Mouse (Mus musculus): ENCODE data around the gene Gramd4. TPM values are rescaled to one million over a fixed set of nuclear protein-coding genes. Genes with fewer than 3 reads are reported as not detected.
A peak's percentile ranks its signal among the peaks of the same experiment; 100 is the strongest.
"Not testable (repeated sequence)": the region's sequence is repeated elsewhere in the genome, so short reads cannot be mapped to it uniquely, and the experiment has no call there.

Gramd4 gene
- polyA plus RNA-seq, 1 experiment = 15.0 TPM

- Histone ChIP-seq H3K27me3 (ENCODE audit: control insufficient read depth, insufficient read depth, insufficient read length) (no peaks in the 10 kb centered on the region), H3K4me2 (ENCODE audit: low read depth) (no peak overlapping the region), H3K4me3 (no peak overlapping the region), H3K36me3 (ENCODE audit: control insufficient read depth, insufficient read depth) (no peaks in the 10 kb centered on the region), H3ac (ENCODE audit: control insufficient read depth, insufficient read length) (no peak overlapping the region), H3K79me2 (ENCODE audit: control insufficient read depth, insufficient read depth) (no peaks in the 10 kb centered on the region)
- TF ChIP-seq E2F4 (IDR thresholded peaks at IDR 0.05; ENCODE audit: insufficient read depth) (no peak), POLR2A (IDR thresholded peaks at IDR 0.05; ENCODE audit: insufficient read length, low read depth) (no peak), TCF3 (IDR thresholded peaks at IDR 0.05; ENCODE audit: insufficient read length, low read depth) (no peak), TCF12 (IDR thresholded peaks at IDR 0.05; ENCODE audit: insufficient read depth, poor library complexity, severe bottlenecking) (no peak), SRF (IDR thresholded peaks at IDR 0.05; ENCODE audit: control insufficient read depth, insufficient read length, low read depth) (no peak), MYOD1 (IDR thresholded peaks at IDR 0.05; ENCODE audit: control insufficient read depth in 1 of 3, insufficient read length in 2 of 3, low read depth in 2 of 3) (no peak), POLR2AphosphoS2 (IDR thresholded peaks at IDR 0.05; ENCODE audit: insufficient read length, low read depth) (no peak), MAX (IDR thresholded peaks at IDR 0.05; ENCODE audit: low read depth) (no peak), CEBPB (IDR thresholded peaks at IDR 0.05; ENCODE audit: insufficient read depth, poor library complexity, severe bottlenecking) (no peak), MYOG (IDR thresholded peaks at IDR 0.05; ENCODE audit: control insufficient read depth in 1 of 3, insufficient read depth in 1 of 3, insufficient read length in 2 of 3, low read depth in 2 of 3) (no peak), USF1 (IDR thresholded peaks at IDR 0.05; ENCODE audit: low read depth) (no peak), REST (IDR thresholded peaks at IDR 0.05; ENCODE audit: insufficient read depth, insufficient read length) (no peak)
Measured at GRCm38 (mm10) chr15:86159719-86160118, 102.2 kb downstream of the Gramd4 start.

GRCm38 (mm10) chr15:86160906-86161305, 103.4 kb downstream of the Gramd4 start:
- Histone ChIP-seq H3K27me3 (ENCODE audit: control insufficient read depth, insufficient read depth, insufficient read length) (no peaks in the 10 kb centered on the region), H3K79me2 (ENCODE audit: control insufficient read depth, insufficient read depth) (no peaks in the 10 kb centered on the region), H3K36me3 (ENCODE audit: control insufficient read depth, insufficient read depth) (no peaks in the 10 kb centered on the region), H3ac (ENCODE audit: control insufficient read depth, insufficient read length) (no peak overlapping the region), H3K4me3 (no peak overlapping the region), H3K4me2 (ENCODE audit: low read depth) (no peak overlapping the region)
- TF ChIP-seq SRF (IDR thresholded peaks at IDR 0.05; ENCODE audit: control insufficient read depth, insufficient read length, low read depth) = no peak
- no peak for TF ChIP-seq REST (IDR thresholded peaks at IDR 0.05; ENCODE audit: insufficient read depth, insufficient read length)
- no peak for TF ChIP-seq MAX (IDR thresholded peaks at IDR 0.05; ENCODE audit: low read depth)
- no peak for TF ChIP-seq MYOD1 (IDR thresholded peaks at IDR 0.05; ENCODE audit: control insufficient read depth in 1 of 3, insufficient read length in 2 of 3, low read depth in 2 of 3)
- no peak for TF ChIP-seq TCF3 (IDR thresholded peaks at IDR 0.05; ENCODE audit: insufficient read length, low read depth)
- TF ChIP-seq USF1 (IDR thresholded peaks at IDR 0.05; ENCODE audit: low read depth) = no peak
- TF ChIP-seq TCF12 (IDR thresholded peaks at IDR 0.05; ENCODE audit: insufficient read depth, poor library complexity, severe bottlenecking) = no peak
- no peak for TF ChIP-seq E2F4 (IDR thresholded peaks at IDR 0.05; ENCODE audit: insufficient read depth)
- TF ChIP-seq POLR2AphosphoS2 (IDR thresholded peaks at IDR 0.05; ENCODE audit: insufficient read length, low read depth) = no peak
- TF ChIP-seq MYOG (IDR thresholded peaks at IDR 0.05; ENCODE audit: control insufficient read depth in 1 of 3, insufficient read depth in 1 of 3, insufficient read length in 2 of 3, low read depth in 2 of 3) = no peak
- TF ChIP-seq POLR2A (IDR thresholded peaks at IDR 0.05; ENCODE audit: insufficient read length, low read depth) = no peak
- TF ChIP-seq CEBPB (IDR thresholded peaks at IDR 0.05; ENCODE audit: insufficient read depth, poor library complexity, severe bottlenecking) = no peak

GRCm38 (mm10) chr15:86161800-86162199, 104.3 kb downstream of the Gramd4 start:
- H3K27me3 ChIP-seq (ENCODE audit: control insufficient read depth, insufficient read depth, insufficient read length); H3K36me3 ChIP-seq (ENCODE audit: control insufficient read depth, insufficient read depth); H3K4me2 ChIP-seq (ENCODE audit: low read depth); H3K4me3 ChIP-seq; H3K79me2 ChIP-seq (ENCODE audit: control insufficient read depth, insufficient read depth); H3ac ChIP-seq (ENCODE audit: control insufficient read depth, insufficient read length): not testable (repeated sequence)

GRCm38 (mm10) chr15:86164718-86165345, 107.3 kb downstream of the Gramd4 start:
- Histone ChIP-seq H3K27me3 (ENCODE audit: control insufficient read depth, insufficient read depth, insufficient read length) (no peaks in the 10 kb centered on the region), H3K79me2 (ENCODE audit: control insufficient read depth, insufficient read depth) (no peaks in the 10 kb centered on the region), H3ac (ENCODE audit: control insufficient read depth, insufficient read length) (no peak overlapping the region), H3K4me2 (ENCODE audit: low read depth) (no peak overlapping the region), H3K36me3 (ENCODE audit: control insufficient read depth, insufficient read depth) (no peaks in the 10 kb centered on the region), H3K4me3 (no peak overlapping the region)
- TF ChIP-seq MYOD1 (IDR thresholded peaks at IDR 0.05; ENCODE audit: control insufficient read depth in 1 of 3, insufficient read length in 2 of 3, low read depth in 2 of 3) (peak in 2 of 3 experiments; percentile 26 to 50), E2F4 (IDR thresholded peaks at IDR 0.05; ENCODE audit: insufficient read depth) (no peak)

GRCm38 (mm10) chr15:86165811-86166590, 108.5 kb downstream of the Gramd4 start:
- Histone ChIP-seq H3K36me3 (ENCODE audit: control insufficient read depth, insufficient read depth) (no peaks in the 10 kb centered on the region), H3K4me3 (no peak overlapping the region), H3K27me3 (ENCODE audit: control insufficient read depth, insufficient read depth, insufficient read length) (no peaks in the 10 kb centered on the region), H3K79me2 (ENCODE audit: control insufficient read depth, insufficient read depth) (no peaks in the 10 kb centered on the region), H3K4me2 (ENCODE audit: low read depth) (no peak overlapping the region), H3ac (ENCODE audit: control insufficient read depth, insufficient read length) (no peak overlapping the region)
- TF ChIP-seq MYOG (IDR thresholded peaks at IDR 0.05; ENCODE audit: control insufficient read depth in 1 of 3, insufficient read depth in 1 of 3, insufficient read length in 2 of 3, low read depth in 2 of 3) = no peak
- no peak for TF ChIP-seq USF1 (IDR thresholded peaks at IDR 0.05; ENCODE audit: low read depth)
- no peak for TF ChIP-seq TCF3 (IDR thresholded peaks at IDR 0.05; ENCODE audit: insufficient read length, low read depth)
- no peak for TF ChIP-seq TCF12 (IDR thresholded peaks at IDR 0.05; ENCODE audit: insufficient read depth, poor library complexity, severe bottlenecking)
- TF ChIP-seq MAX (IDR thresholded peaks at IDR 0.05; ENCODE audit: low read depth) = no peak
- no peak for TF ChIP-seq REST (IDR thresholded peaks at IDR 0.05; ENCODE audit: insufficient read depth, insufficient read length)
- TF ChIP-seq SRF (IDR thresholded peaks at IDR 0.05; ENCODE audit: control insufficient read depth, insufficient read length, low read depth) = no peak
- TF ChIP-seq POLR2AphosphoS2 (IDR thresholded peaks at IDR 0.05; ENCODE audit: insufficient read length, low read depth) = no peak
- no peak for TF ChIP-seq MYOD1 (IDR thresholded peaks at IDR 0.05; ENCODE audit: control insufficient read depth in 1 of 3, insufficient read length in 2 of 3, low read depth in 2 of 3)
- TF ChIP-seq CEBPB (IDR thresholded peaks at IDR 0.05; ENCODE audit: insufficient read depth, poor library complexity, severe bottlenecking) = no peak

Measured in myocyte (in vitro differentiated cells).